Mouse (Mus musculus) kidney, adult 2 months (tissue): ENCODE measurements around the gene Tmem239. TPM values are rescaled to one million over a fixed set of nuclear protein-coding genes. Genes with fewer than 3 reads are reported as not detected.

ENCODE experiments used
- DNase-seq: peaks from one replicate; pipeline ENCODE4 v3.0.0; 2021
- H3K27ac ChIP-seq: fragments of 200-500 bp; 2 replicates; pipeline ENCODE4 v1.5.1; 2012; ENCODE audit warnings: low read depth, low read length, control low read depth, inconsistent platforms; ENCODE audit not compliant: insufficient read depth
- H3K27me3 ChIP-seq: fragments of 200-500 bp; replicated peaks from 2 replicates; pipeline ENCODE4 v1.6.1; 2012; ENCODE audit warnings: mild to moderate bottlenecking, moderate library complexity, low read length, inconsistent platforms; ENCODE audit not compliant: control insufficient read depth, insufficient read depth
- H3K36me3 ChIP-seq: fragments of 200-500 bp; 2 replicates; pipeline ENCODE4 v1.6.1; 2012; ENCODE audit warnings: mild to moderate bottlenecking, moderate library complexity, low read length, inconsistent platforms; ENCODE audit not compliant: control insufficient read depth, insufficient read depth
- H3K4me1 ChIP-seq: fragments of 200-500 bp; 2 replicates; pipeline ENCODE4 v1.6.1; 2011; ENCODE audit warnings: low read length; ENCODE audit not compliant: control insufficient read depth, insufficient read depth
- H3K4me3 ChIP-seq: fragments of 200-500 bp; 2 replicates; pipeline ENCODE4 v1.5.1; 2011; ENCODE audit warnings: mild to moderate bottlenecking, low read depth, low read length, control low read depth; ENCODE audit not compliant: insufficient read depth
- CTCF ChIP-seq: fragments of 200-500 bp; conservative IDR thresholded peaks from 2 replicates; pipeline ENCODE4 v1.5.1; 2011; ENCODE audit warnings: low read depth, mild to moderate bottlenecking, control low read depth, low read length, moderate library complexity, mixed read lengths; ENCODE audit not compliant: insufficient read depth, insufficient read length
- POLR2A ChIP-seq: fragments of 200-500 bp; IDR thresholded peaks from one replicate; pipeline ENCODE4 v1.6.1; 2011; ENCODE audit warnings: low read depth, low read length, control low read depth
- WGBS: fragments of 180-500 bp; shearing (Covaris S2); methylation state at CpG from one replicate; pipeline ENCODE4 v1.1.7; 2018; 5-methylcytosine and 5-hydroxymethylcytosine counted together
- polyA plus RNA-seq: library from polyadenylated mRNA; depleted of rRNA; stranded (reverse); fragments of >200 nt; gene quantifications from 2 replicates; pipeline ENCODE4 v1.2.3, GENCODE M21; 2012

Gene Tmem239
- polyA plus RNA-seq, 1 experiment: not detected

GRCm38 (mm10) chr2:130383205-130383604 is 23.1 kb upstream of the Tmem239 start:
- no peak overlapping the region for H3K4me3 ChIP-seq
- 42% methylated on average over 3 of the region's 3 CpGs for WGBS
- no peaks in the 10 kb centered on the region for H3K27me3 ChIP-seq
- H3K36me3 ChIP-seq: no peaks in the 10 kb centered on the region
- no peaks in the 10 kb centered on the region for H3K4me1 ChIP-seq
- no peak overlapping the region for H3K27ac ChIP-seq
- TF ChIP-seq POLR2A (no peak), CTCF (no peak)
- no peak for DNase-seq

- 47% methylated on average over 6 of the region's 6 CpGs for WGBS
These were observed 22.4 kb upstream of the Tmem239 start for GRCm38 (mm10) chr2:130383895-130384294.

GRCm38 (mm10) chr2:130386212-130386611 is 20.1 kb upstream of the Tmem239 start:
- H3K27ac ChIP-seq: no peak overlapping the region
- no peak overlapping the region for H3K4me3 ChIP-seq
- H3K4me1 ChIP-seq: no peaks in the 10 kb centered on the region
- H3K36me3 ChIP-seq: no peaks in the 10 kb centered on the region
- no peaks in the 10 kb centered on the region for H3K27me3 ChIP-seq
- WGBS: 48% methylated on average over 1 of the region's 1 CpGs
- DNase-seq: no peak
- TF ChIP-seq POLR2A (no peak), CTCF (no peak)

More at GRCm38 (mm10) chr2:130383895-130384294, 22.4 kb upstream of the Tmem239 start:
- H3K27me3 ChIP-seq: no peaks in the 10 kb centered on the region
- no peaks in the 10 kb centered on the region for H3K4me1 ChIP-seq
- H3K4me3 ChIP-seq: no peak overlapping the region
- H3K36me3 ChIP-seq: no peaks in the 10 kb centered on the region
- DNase-seq: no peak
- no peak overlapping the region for H3K27ac ChIP-seq
- TF ChIP-seq POLR2A (no peak), CTCF (no peak)

GRCm38 (mm10) chr2:130388796-130389195 is 17.5 kb upstream of the Tmem239 start:
- Histone ChIP-seq H3K36me3 (no peaks in the 10 kb centered on the region), H3K4me3 (no peak overlapping the region), H3K27me3 (no peaks in the 10 kb centered on the region), H3K27ac (no peak overlapping the region), H3K4me1 (no peaks in the 10 kb centered on the region)
- DNase-seq: no peak
- WGBS: 81% methylated on average over 2 of the region's 2 CpGs
- TF ChIP-seq POLR2A: no peak
- TF ChIP-seq CTCF: no peak

DNA sequence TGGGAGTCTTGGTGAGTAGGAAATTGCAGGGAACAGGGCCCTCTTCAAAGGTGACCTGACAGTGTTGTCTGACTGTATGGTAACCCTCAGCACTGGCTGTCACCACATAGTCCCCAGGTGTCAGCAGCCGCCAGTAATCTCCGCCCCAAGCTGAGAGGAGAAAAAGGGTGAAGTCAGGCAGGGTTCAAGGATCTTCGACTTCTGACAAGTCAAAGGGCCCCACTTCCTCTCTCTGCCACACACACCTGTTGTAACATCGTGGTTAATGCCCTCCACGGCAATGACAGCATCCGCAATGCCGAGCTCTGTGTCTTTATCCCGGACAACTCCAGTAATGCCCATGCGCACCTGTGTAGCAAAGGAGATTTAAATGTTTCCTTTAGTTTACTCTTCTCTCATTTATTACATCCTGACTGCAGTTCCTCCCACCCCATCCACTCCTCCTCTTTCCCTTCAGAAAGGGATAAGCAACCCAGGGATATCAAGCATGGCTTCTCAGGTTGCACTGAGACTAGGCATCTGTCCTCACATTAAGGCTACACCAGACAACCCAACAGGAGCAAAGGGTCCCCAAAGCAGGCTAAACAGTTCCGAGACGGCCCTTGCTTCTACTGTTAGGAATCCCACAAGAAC is 15.2 kb upstream of the Tmem239 start:
- Histone ChIP-seq H3K36me3 (no peaks in the 10 kb centered on the region), H3K27me3 (no peaks in the 10 kb centered on the region), H3K4me3 (no peak overlapping the region), H3K27ac (no peak overlapping the region), H3K4me1 (no peaks in the 10 kb centered on the region)
- 59% methylated on average over 11 of the region's 11 CpGs for WGBS
- TF ChIP-seq CTCF (no peak), POLR2A (no peak)
- no peak for DNase-seq

GRCm38 (mm10) chr2:130392836-130393235 is 13.4 kb upstream of the Tmem239 start:
- WGBS: 60% methylated on average over 3 of the region's 3 CpGs
- Histone ChIP-seq H3K36me3 (no peaks in the 10 kb centered on the region), H3K4me3 (no peak overlapping the region), H3K27ac (no peak overlapping the region), H3K4me1 (no peaks in the 10 kb centered on the region), H3K27me3 (no peaks in the 10 kb centered on the region)
- DNase-seq: no peak
- no peak for TF ChIP-seq POLR2A
- no peak for TF ChIP-seq CTCF

- WGBS: 92% methylated on average over 11 of the region's 11 CpGs
These were observed 10.6 kb upstream of the Tmem239 start for GRCm38 (mm10) chr2:130395696-130396095.

More at GRCm38 (mm10) chr2:130395696-130396095, 10.6 kb upstream of the Tmem239 start:
- no peak for DNase-seq
- no peak for TF ChIP-seq POLR2A
- no peak for TF ChIP-seq CTCF
- no peaks in the 10 kb centered on the region for H3K36me3 ChIP-seq
- H3K4me1 ChIP-seq: no peaks in the 10 kb centered on the region
- no peak overlapping the region for H3K27ac ChIP-seq
- H3K27me3 ChIP-seq: no peaks in the 10 kb centered on the region
- H3K4me3 ChIP-seq: no peak overlapping the region
